Mouse (Mus musculus): ENCODE results near the gene Glo1.

Gene Glo1

DNA sequence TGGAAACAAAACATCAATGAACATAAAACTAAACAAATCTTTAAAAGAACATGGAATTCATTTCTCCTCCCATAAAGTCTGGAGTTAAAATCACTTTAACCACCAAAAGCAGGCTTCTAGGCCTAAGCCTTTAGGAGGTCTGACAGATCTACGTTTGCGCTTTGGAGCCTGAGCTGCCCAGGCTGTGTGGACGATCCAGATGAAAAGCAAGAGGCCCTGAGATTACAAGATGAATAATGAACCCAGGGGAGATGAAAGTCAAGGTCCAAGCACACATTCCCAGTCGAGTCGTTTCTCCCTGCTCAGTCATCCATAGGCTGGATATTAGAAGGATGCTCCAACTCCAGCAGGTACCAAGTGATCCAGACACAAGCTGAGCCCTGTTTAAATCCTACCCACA, 90.0 kb downstream of the Glo1 start:
- no peak for DNase-seq (ENCODE audit: low spot score in 2 of 2)

All from right cerebral cortex, postnatal 36 days (tissue).